Mouse (Mus musculus): ENCODE measurements around the gene Polr2f. TPM values are rescaled to one million over a fixed set of nuclear protein-coding genes. Genes with fewer than 3 reads are reported as not detected.

Polr2f gene
- polyA plus RNA-seq, 1 experiment: 107 TPM

DNA sequence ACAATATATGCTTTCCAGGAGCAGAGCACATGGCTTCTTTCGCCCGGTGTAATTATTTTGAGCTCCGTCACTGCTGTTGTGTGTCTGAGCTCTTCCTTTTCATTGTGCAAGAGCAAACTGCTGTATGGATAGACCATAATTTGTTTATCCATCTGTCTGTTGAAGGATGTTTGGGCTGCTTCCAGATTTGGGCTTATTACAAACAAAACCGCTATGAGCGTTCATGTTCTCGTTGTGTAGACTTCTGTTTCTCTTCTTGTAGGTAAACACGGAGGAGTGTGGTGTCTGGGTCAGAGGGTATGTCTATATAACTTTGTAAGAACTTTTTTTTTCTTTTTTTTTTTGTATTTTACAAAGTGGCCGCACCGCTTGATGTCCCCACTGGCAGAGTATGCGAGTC lies 44.4 kb downstream of the Polr2f start:
- no peak for TF ChIP-seq POLR2A (IDR thresholded peaks at IDR 0.05; ENCODE audit: borderline replicate concordance, low read depth, low read length)
- Histone ChIP-seq H3K4me3 (ENCODE audit: insufficient read depth, low read length) (no peak overlapping the region), H3K27ac (ENCODE audit: insufficient read depth, low read depth, low read length) (no peak overlapping the region), H3K4me1 (ENCODE audit: control insufficient read depth, insufficient read depth, low read length) (no peaks in the 10 kb centered on the region)

DNA sequence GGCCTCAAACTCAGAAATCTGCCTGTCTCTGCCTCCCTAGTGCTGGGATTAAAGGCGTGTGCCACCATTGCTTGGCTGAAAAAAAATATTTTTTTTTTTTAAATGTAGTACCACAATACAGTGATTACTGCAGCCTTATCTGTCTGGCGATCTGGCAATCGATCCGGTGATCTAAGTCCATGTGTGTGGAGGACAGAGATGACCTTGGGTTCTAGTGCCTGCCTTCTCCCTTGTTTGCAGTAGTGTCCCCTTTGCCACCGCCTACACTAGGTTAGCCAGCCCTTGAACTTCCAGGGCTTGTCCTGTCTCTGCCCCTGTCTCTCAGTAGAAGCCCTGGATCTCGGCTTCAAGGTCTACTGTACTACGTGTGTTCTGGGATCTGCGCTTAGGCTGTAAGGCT lies 47.0 kb downstream of the Polr2f start:
- Histone ChIP-seq H3K27ac (ENCODE audit: insufficient read depth, low read depth, low read length) (no peak overlapping the region), H3K4me3 (ENCODE audit: insufficient read depth, low read length) (no peak overlapping the region), H3K4me1 (ENCODE audit: control insufficient read depth, insufficient read depth, low read length) (no peaks in the 10 kb centered on the region)
- no peak for TF ChIP-seq CTCF (IDR thresholded peaks at IDR 0.05; ENCODE audit: low read depth, low read length)
- TF ChIP-seq POLR2A (IDR thresholded peaks at IDR 0.05; ENCODE audit: borderline replicate concordance, low read depth, low read length): no peak

DNA sequence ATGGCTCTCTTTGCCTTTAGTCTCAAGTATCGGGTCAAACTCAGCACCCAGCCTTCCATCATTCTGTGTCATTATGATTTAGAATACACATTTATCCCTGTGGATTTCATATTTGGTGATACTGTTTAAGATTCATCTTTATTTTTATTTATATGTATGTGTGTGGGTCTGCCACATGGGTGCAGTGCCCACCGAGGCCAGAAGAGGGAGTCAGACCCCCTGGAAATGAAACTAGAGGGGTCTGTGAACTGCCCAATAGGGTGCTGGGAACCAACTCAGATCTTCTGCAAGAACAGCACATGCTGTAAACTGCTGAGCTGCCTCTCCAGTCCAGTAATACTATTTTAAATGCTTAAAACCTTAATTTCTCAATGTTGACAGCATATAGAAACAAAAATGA lies 50.6 kb downstream of the Polr2f start:
- Histone ChIP-seq H3K4me1 (ENCODE audit: control insufficient read depth, insufficient read depth, low read length) (peaks cover 11% of the 10 kb centered on the region), H3K27ac (ENCODE audit: insufficient read depth, low read depth, low read length) (no peak overlapping the region), H3K4me3 (ENCODE audit: insufficient read depth, low read length) (no peak overlapping the region)
- TF ChIP-seq POLR2A (IDR thresholded peaks at IDR 0.05; ENCODE audit: borderline replicate concordance, low read depth, low read length) (no peak), CTCF (IDR thresholded peaks at IDR 0.05; ENCODE audit: low read depth, low read length) (no peak)

DNA sequence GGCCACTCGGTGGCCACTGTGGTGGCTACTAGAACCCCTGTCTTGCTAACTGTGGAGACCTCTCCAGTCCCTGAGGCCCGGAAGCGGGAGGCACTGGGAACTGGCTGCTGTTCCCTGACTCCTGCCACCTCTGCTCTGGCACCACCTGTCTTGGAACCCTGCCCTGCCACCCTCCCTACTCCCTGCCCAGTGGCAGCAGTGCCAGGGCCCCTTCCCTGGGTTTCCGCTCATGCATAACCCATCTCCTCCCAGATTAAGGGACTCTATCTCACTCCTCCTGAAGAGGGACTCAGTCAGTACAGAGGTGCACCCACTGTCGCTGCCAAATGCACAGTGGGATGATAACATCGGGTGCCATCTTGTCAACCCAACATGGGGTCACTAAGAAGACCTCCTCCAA lies 51.6 kb downstream of the Polr2f start:
- Histone ChIP-seq H3K4me3 (ENCODE audit: insufficient read depth, low read length) (no peak overlapping the region), H3K4me1 (ENCODE audit: control insufficient read depth, insufficient read depth, low read length) (peaks cover 11% of the 10 kb centered on the region), H3K27ac (ENCODE audit: insufficient read depth, low read depth, low read length) (no peak overlapping the region)
- TF ChIP-seq CTCF (IDR thresholded peaks at IDR 0.05; ENCODE audit: low read depth, low read length) (no peak), POLR2A (IDR thresholded peaks at IDR 0.05; ENCODE audit: borderline replicate concordance, low read depth, low read length) (no peak)

DNA sequence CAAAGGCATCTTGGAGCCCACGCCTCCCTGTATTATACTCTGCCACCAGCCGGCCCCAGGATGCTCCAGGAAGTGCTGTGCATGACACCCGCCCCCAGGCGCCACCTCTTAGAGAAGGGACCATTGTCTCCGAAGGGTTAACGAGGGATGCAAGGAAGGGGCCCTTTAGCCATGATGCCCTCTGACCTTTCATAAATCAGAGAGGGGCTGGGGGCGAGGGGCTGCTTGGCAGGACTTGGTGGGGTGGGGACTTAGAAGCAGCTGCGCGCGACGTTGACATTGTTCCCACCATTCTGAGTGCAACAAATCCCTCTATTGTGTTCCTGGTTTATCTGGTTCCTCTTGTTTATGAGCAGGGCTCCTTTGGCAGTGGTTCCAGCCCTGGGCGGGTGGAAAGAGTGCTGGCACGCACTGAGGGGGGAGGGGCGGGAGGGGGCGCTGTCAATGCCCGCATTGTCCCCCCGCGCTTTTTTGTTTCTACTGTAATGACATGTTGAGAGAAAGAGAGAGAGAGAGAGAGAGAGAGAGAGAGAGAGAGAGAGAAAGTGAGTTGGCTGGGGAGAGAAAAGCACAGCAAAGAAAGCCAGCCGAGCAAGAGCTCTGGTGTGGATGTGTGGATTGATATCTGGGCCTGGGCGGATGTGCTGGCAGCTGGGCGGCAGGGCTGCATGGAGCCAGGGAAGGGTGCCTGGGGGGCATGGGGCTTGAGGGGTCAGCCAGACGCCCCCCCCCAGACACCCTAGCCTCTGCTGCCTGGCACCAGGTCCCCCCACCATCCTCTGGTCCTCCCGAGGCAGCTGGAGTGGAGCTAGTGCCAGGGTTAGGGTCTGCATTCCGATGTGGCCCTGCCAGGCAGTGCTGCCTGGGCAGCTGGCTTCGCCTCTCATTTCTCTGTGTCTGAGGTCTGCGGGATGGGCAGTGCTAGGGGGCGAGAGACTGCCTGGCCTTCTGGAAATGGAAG lies 52.4 kb downstream of the Polr2f start:
- H3K27ac ChIP-seq (ENCODE audit: insufficient read depth, low read depth, low read length): no peak overlapping the region
- no peak for TF ChIP-seq POLR2A (IDR thresholded peaks at IDR 0.05; ENCODE audit: borderline replicate concordance, low read depth, low read length)
- no peak for TF ChIP-seq CTCF (IDR thresholded peaks at IDR 0.05; ENCODE audit: low read depth, low read length)
- no peak overlapping the region for H3K4me3 ChIP-seq (ENCODE audit: insufficient read depth, low read length)
- peaks cover 11% of the 10 kb centered on the region for H3K4me1 ChIP-seq (ENCODE audit: control insufficient read depth, insufficient read depth, low read length)

DNA sequence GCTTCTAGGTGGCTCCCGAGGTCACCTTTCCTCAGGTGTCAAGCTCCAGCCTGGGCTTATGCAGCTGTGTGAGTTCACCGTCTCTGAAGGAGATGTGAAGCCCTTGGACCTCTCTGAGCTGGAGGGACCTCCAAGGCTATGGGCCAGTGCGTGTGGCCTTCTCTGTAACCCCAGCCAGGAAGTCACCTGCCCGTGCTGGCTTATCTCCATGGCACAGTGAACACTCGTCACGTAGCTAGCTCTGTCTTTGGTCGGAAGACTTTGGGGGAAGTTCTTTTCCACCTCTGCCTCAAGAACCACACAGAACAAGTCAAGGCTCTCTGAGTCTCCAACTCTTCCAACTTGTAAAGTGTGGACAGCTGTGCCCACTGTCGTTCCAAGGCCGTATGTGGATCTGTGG lies 53.2 kb downstream of the Polr2f start:
- TF ChIP-seq CTCF (IDR thresholded peaks at IDR 0.05; ENCODE audit: low read depth, low read length): no peak
- TF ChIP-seq POLR2A (IDR thresholded peaks at IDR 0.05; ENCODE audit: borderline replicate concordance, low read depth, low read length): no peak
- Histone ChIP-seq H3K27ac (ENCODE audit: insufficient read depth, low read depth, low read length) (no peak overlapping the region), H3K4me1 (ENCODE audit: control insufficient read depth, insufficient read depth, low read length) (peaks cover 11% of the 10 kb centered on the region), H3K4me3 (ENCODE audit: insufficient read depth, low read length) (no peak overlapping the region)

DNA sequence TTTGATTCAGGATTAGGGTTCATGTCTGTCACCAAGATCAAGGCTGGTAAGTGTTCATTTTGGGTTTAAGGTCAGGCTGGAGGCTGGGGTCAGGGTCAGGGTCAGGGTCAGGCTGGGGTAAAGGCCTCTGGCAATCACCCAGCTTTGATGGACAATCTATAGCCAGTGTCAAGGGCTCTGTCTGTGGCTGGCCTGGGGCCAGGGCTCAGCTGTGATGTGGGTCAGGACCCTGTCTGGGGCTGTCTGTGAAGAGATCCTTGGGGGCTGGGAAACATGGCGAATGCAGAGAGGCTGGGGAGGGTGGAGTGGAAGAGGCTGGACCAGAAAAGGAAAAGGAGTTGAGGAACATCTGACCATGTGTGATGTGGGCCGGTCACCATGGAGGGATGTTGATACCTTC lies 54.1 kb downstream of the Polr2f start:
- peaks cover 11% of the 10 kb centered on the region for H3K4me1 ChIP-seq (ENCODE audit: control insufficient read depth, insufficient read depth, low read length)
- H3K4me3 ChIP-seq (ENCODE audit: insufficient read depth, low read length): no peak overlapping the region
- no peak for TF ChIP-seq POLR2A (IDR thresholded peaks at IDR 0.05; ENCODE audit: borderline replicate concordance, low read depth, low read length)
- H3K27ac ChIP-seq (ENCODE audit: insufficient read depth, low read depth, low read length): no peak overlapping the region

DNA sequence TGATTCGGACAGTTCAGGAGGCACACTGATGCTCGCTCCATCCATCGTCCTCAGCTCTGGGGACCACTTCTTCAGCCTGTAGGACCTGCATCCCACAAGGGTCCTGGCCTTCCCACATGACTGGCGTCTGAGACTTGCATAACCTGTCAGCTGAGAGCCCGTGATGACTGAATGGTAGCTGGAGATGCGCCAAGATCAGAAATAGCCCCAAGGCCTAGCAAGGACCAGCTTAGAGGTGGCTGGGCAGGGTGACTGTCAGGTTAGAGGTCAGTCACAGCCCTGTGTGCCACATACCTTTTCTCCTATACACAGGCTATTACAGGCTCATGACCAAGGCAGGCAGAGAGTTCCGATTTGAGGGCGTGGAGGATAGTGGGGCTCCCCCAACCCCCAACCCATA lies 54.7 kb downstream of the Polr2f start:
- no peak overlapping the region for H3K4me3 ChIP-seq (ENCODE audit: insufficient read depth, low read length)
- no peak for TF ChIP-seq POLR2A (IDR thresholded peaks at IDR 0.05; ENCODE audit: borderline replicate concordance, low read depth, low read length)
- no peak for TF ChIP-seq CTCF (IDR thresholded peaks at IDR 0.05; ENCODE audit: low read depth, low read length)
- H3K4me1 ChIP-seq (ENCODE audit: control insufficient read depth, insufficient read depth, low read length): peaks cover 11% of the 10 kb centered on the region
- no peak overlapping the region for H3K27ac ChIP-seq (ENCODE audit: insufficient read depth, low read depth, low read length)

DNA sequence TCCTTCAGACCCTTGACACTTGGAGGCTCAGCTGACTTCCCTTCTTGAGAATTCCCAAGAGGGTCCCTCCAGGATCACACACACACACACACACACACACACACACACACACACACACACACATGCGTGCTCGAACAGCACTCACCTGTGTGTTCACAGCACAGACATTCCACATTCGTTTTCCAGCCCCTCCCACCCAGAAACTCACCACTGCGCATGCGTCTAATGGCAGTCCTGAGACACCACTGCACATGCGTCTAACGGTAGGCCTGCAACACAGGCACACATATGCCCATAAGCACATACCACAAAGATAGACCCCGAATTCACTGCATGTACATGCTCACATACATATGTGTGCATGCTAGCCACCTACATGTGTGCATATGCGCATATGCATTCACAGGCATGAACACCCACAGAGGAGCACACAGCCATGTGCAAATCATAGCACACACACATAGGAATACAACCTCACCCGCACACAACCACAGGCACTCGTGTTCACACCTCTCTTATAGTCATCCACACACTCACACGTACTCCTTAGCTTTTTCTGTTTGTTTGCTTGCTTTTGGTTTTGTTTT lies 58.7 kb downstream of the Polr2f start:
- no peak overlapping the region for H3K4me3 ChIP-seq (ENCODE audit: insufficient read depth, low read length)
- H3K4me1 ChIP-seq (ENCODE audit: control insufficient read depth, insufficient read depth, low read length): peaks cover 11% of the 10 kb centered on the region
- TF ChIP-seq CTCF (IDR thresholded peaks at IDR 0.05; ENCODE audit: low read depth, low read length): no peak
- no peak overlapping the region for H3K27ac ChIP-seq (ENCODE audit: insufficient read depth, low read depth, low read length)

Other genes starting within 250 kb of the Polr2f start
- gene Gm49510, start 241.3 kb upstream of the Polr2f start, polyA plus RNA-seq (2012; ENCODE audit: insufficient read depth, insufficient read length, missing spikeins): not detected in 2 replicates
- gene Sh3bp1, start 241.2 kb upstream of the Polr2f start, polyA plus RNA-seq (2012; ENCODE audit: insufficient read depth, insufficient read length, missing spikeins): 158 and 180 TPM in 2 replicates
- 1.7 and 2.3 TPM in 2 replicates for gene Pdxp, start 227.1 kb upstream of the Polr2f start, polyA plus RNA-seq (2012; ENCODE audit: insufficient read depth, insufficient read length, missing spikeins)
- 1,085 and 1,245 TPM in 2 replicates for gene Lgals1, start 214.3 kb upstream of the Polr2f start, polyA plus RNA-seq (2012; ENCODE audit: insufficient read depth, insufficient read length, missing spikeins)
- gene Nol12, start 206.1 kb upstream of the Polr2f start, polyA plus RNA-seq (2012; ENCODE audit: insufficient read depth, insufficient read length, missing spikeins): 25.7 and 28.1 TPM in 2 replicates
- 28.7 and 33.2 TPM in 2 replicates for gene Triobp, start 193.3 kb upstream of the Polr2f start, polyA plus RNA-seq (2012; ENCODE audit: insufficient read depth, insufficient read length, missing spikeins)
- 87.7 and 88.8 TPM in 2 replicates for gene H1f0, start 112.6 kb upstream of the Polr2f start, polyA plus RNA-seq (2012; ENCODE audit: insufficient read depth, insufficient read length, missing spikeins)
- not detected in 2 replicates for gene Galr3, start 99.1 kb upstream of the Polr2f start, polyA plus RNA-seq (2012; ENCODE audit: insufficient read depth, insufficient read length, missing spikeins)
- gene Ankrd54, start 78.1 kb upstream of the Polr2f start, polyA plus RNA-seq (2012; ENCODE audit: insufficient read depth, insufficient read length, missing spikeins): 14.0 TPM in 2 replicates
- 99.4 and 114 TPM in 2 replicates for gene Eif3l, start 65.8 kb upstream of the Polr2f start, polyA plus RNA-seq (2012; ENCODE audit: insufficient read depth, insufficient read length, missing spikeins)
- gene Micall1, start 32.1 kb upstream of the Polr2f start, polyA plus RNA-seq (2012; ENCODE audit: insufficient read depth, insufficient read length, missing spikeins): 16.2 and 16.3 TPM in 2 replicates
- gene 1700088E04Rik, start 244 bp downstream of the Polr2f start, polyA plus RNA-seq (2012; ENCODE audit: insufficient read depth, insufficient read length, missing spikeins): 1.6 TPM in 1 of 2 replicates, not detected in the other
- gene Sox10, start 24.2 kb downstream of the Polr2f start, polyA plus RNA-seq (2012; ENCODE audit: insufficient read depth, insufficient read length, missing spikeins): not detected in 2 replicates
- 11.4 and 13.0 TPM in 2 replicates for gene Pick1, start 88.2 kb downstream of the Polr2f start, polyA plus RNA-seq (2012; ENCODE audit: insufficient read depth, insufficient read length, missing spikeins)
- gene Gm49486, start 88.4 kb downstream of the Polr2f start, polyA plus RNA-seq (2012; ENCODE audit: insufficient read depth, insufficient read length, missing spikeins): not detected in 2 replicates
- not detected in 2 replicates for gene Slc16a8, start 113.8 kb downstream of the Polr2f start, polyA plus RNA-seq (2012; ENCODE audit: insufficient read depth, insufficient read length, missing spikeins)
- gene Baiap2l2, start 144.5 kb downstream of the Polr2f start, polyA plus RNA-seq (2012; ENCODE audit: insufficient read depth, insufficient read length, missing spikeins): not detected in 2 replicates
- gene Pla2g6, start 187.4 kb downstream of the Polr2f start, polyA plus RNA-seq (2012; ENCODE audit: insufficient read depth, insufficient read length, missing spikeins): 4.5 and 5.5 TPM in 2 replicates
- 0.90 and 1.5 TPM in 2 replicates for gene Maff, start 205.6 kb downstream of the Polr2f start, polyA plus RNA-seq (2012; ENCODE audit: insufficient read depth, insufficient read length, missing spikeins)

Data from bone marrow macrophage, adult 2 months (primary cell).